Mouse (Mus musculus): ENCODE data around the gene B3gnt9. TPM values are rescaled to one million over a fixed set of nuclear protein-coding genes. Genes with fewer than 3 reads are reported as not detected.

The B3gnt9 gene
- polyA plus RNA-seq, 1 experiment from 2014 or later = 14.7 TPM

DNA sequence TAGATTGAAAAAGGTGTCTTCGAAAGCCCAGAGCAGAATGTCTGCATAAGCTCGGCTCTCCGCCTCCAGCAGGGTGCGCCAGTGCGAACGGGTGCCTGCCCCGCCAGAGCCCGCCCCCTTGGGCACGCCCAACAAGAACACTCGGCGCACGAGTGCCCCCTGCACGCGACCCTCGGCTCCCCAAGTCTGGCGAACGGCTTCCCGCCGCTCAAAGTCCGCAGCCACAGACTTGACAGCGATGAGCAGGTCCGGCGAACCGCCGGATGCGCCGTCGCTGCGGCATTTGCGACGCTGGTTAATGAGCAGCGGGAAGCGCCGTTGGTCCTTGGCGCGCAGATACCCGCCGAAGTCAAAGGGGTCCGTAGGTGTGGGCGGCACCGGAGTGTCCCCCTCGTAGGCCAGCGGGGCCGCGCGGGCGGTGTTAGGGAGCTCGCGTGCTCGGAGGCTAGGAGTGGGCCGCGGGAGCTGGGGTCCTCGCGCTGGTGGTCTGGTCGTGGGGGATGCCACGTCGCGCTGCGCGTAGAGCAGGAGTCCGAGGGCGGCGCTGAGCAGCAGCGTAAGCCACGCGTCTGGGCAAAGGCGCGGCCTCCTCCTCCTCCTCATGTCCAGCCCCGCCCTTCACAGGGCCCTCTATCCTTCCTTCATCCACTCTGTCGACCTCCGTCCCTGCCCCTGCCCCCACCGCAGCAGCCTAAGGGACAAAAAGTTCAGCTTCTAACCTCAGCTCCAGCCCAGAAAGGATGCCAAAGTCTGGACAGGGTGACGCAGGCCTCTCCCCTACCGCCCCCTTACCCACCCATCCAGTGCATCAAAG is 594 bp downstream of the B3gnt9 start:
- H3K4me3 ChIP-seq (ENCODE audit: low read depth, low read length) = peak overlapping the region; percentile 69
- peaks cover 15% of the 10 kb centered on the region for H3K36me3 ChIP-seq (ENCODE audit: control insufficient read depth, insufficient read depth, low read length)
- H3K9me3 ChIP-seq (ENCODE audit: control insufficient read depth, low read length) = no peaks in the 10 kb centered on the region
- DNase-seq (ENCODE audit: low spot score) (peak; percentile 92), ATAC-seq (ENCODE audit: low FRiP score, low TSS enrichment) (peak; percentile 75)
- WGBS = under 1% methylated on average over 63 of the region's 74 CpGs
- peak overlapping the region; percentile 93 for H3K4me2 ChIP-seq (replicated peaks; ENCODE audit: low read depth)
- H3K27me3 ChIP-seq (ENCODE audit: control insufficient read depth, insufficient read depth, low read length) = no peaks in the 10 kb centered on the region; the same call in 1 of the 2 replicates
- peak overlapping the region; percentile 74 for H3K9ac ChIP-seq (ENCODE audit: low read length)
- H3K27ac ChIP-seq (replicated peaks) = peak overlapping the region; percentile 88
- TF ChIP-seq EP300 (optimal IDR thresholded peaks at IDR 0.05) (no peak), CTCF (IDR thresholded peaks at IDR 0.05; ENCODE audit: low read depth) (peak; percentile 94)
- H3K4me1 ChIP-seq (replicated peaks; ENCODE audit: control insufficient read depth, insufficient read depth) = peaks cover 10% of the 10 kb centered on the region; the same call in 1 of the 2 replicates

DNA sequence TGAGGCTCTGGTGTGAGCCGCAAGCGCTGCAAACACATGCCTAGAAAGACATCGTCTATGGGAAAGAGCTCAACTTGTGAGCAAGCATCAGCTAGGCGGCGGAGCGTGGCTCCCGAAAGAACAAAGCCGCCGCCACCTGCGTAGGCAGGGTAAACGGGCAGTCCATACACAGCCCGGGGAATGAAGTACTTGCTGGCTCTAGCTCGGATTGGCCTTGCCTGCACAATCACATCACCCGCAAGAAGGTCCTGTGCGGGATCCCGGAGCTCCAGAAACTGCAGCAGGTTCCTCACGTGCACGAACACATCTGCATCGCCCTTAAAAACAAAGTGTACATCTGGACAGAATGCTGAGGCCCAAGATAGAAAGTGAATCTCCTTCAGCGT is 1.2 kb downstream of the B3gnt9 start:
- ATAC-seq (ENCODE audit: low FRiP score, low TSS enrichment) = no peak; the same call in 1 of the 2 replicates
- no peaks in the 10 kb centered on the region for H3K9me3 ChIP-seq (ENCODE audit: control insufficient read depth, low read length)
- H3K4me1 ChIP-seq (replicated peaks; ENCODE audit: control insufficient read depth, insufficient read depth) = peaks cover 5% of the 10 kb centered on the region; the same call in 1 of the 2 replicates
- H3K27me3 ChIP-seq (ENCODE audit: control insufficient read depth, insufficient read depth, low read length) = no peaks in the 10 kb centered on the region; the same call in 1 of the 2 replicates
- H3K4me2 ChIP-seq (replicated peaks; ENCODE audit: low read depth) = peak overlapping the region; percentile 93
- H3K27ac ChIP-seq (replicated peaks) = no peak overlapping the region; the same call in 1 of the 2 replicates
- 38% methylated on average over 20 of the region's 20 CpGs for WGBS
- no peak for TF ChIP-seq EP300 (optimal IDR thresholded peaks at IDR 0.05)
- TF ChIP-seq CTCF (IDR thresholded peaks at IDR 0.05; ENCODE audit: low read depth) = no peak
- H3K9ac ChIP-seq (ENCODE audit: low read length) = peak overlapping the region; percentile 74
- H3K4me3 ChIP-seq (ENCODE audit: low read depth, low read length) = peak overlapping the region; percentile 69; the same call in 1 of the 2 replicates
- peaks cover 15% of the 10 kb centered on the region for H3K36me3 ChIP-seq (ENCODE audit: control insufficient read depth, insufficient read depth, low read length)
- DNase-seq (ENCODE audit: low spot score) = peak; percentile 36

DNA sequence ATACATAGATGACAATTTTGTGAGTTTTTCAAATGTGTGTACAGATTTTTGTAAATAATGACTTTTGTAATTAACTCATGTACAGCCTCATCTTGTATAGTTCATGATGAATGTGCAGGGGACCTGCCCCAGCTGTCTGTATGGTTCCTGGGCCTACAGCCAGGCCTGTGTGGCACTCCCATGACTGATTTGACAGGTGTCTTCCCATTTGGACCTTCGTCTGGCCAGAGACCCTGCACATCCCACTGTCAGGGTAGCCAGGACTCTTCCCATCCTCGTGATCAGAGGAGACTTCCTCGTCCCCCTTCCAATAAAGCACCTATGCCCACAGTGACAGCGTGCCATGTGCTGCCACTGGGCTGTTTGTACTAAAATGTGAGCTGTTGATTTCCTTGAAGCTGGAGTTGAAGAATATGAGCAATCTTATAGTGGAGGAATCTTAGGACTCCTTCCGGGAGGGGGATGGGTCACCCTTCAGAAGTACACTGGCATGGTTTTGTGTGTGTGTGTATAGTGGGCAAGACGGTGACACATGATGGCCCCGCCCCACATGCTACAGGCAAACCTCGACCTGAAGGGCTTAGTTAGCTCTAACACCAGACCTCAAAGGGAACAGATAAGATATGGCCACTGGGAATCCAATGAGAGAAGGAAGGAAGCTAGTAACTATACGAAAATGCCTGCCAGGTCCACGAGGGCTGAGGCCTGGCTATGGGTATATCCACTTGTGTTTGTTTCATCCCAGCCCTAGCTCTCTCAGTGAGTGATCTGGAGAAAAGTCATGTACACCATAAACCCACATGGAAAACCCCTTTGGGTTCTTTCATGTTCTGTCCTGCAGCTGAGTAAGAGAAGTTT is 2.0 kb downstream of the B3gnt9 start:
- peak; percentile 75 for ATAC-seq (ENCODE audit: low FRiP score, low TSS enrichment)
- WGBS = 67% methylated on average over 10 of the region's 10 CpGs
- Histone ChIP-seq H3K4me3 (ENCODE audit: low read depth, low read length) (no peak overlapping the region), H3K9me3 (ENCODE audit: control insufficient read depth, low read length) (no peaks in the 10 kb centered on the region), H3K4me1 (replicated peaks; ENCODE audit: control insufficient read depth, insufficient read depth) (peaks cover 5% of the 10 kb centered on the region; the same call in 1 of the 2 replicates), H3K36me3 (ENCODE audit: control insufficient read depth, insufficient read depth, low read length) (peaks cover 22% of the 10 kb centered on the region), H3K27me3 (ENCODE audit: control insufficient read depth, insufficient read depth, low read length) (no peaks in the 10 kb centered on the region), H3K4me2 (replicated peaks; ENCODE audit: low read depth) (no peak overlapping the region), H3K9ac (ENCODE audit: low read length) (no peak overlapping the region), H3K27ac (replicated peaks) (no peak overlapping the region)
- TF ChIP-seq CTCF (IDR thresholded peaks at IDR 0.05; ENCODE audit: low read depth) = no peak
- no peak for TF ChIP-seq EP300 (optimal IDR thresholded peaks at IDR 0.05)
- DNase-seq (ENCODE audit: low spot score) = peak; percentile 72

DNA sequence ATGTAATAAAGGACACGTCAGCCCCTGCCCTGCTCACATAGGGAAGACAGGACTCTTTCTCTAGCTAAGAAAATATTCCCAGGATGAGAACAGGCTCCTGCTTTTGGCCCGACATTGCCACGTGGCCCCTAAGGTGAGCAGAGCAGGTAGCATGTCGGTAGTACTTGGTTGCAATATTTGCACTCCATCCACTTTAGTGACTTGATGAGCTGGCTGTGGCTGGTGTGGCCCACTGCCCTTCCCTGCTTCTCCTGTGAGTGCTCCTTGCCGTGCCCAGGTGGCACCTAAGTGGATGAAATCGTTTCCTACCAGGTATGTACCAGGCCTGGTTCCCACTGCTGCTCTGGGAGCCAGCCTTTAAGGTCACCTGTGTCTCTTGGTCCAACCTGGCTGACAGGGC is 3.0 kb downstream of the B3gnt9 start:
- Histone ChIP-seq H3K27ac (replicated peaks) (no peak overlapping the region), H3K4me3 (ENCODE audit: low read depth, low read length) (no peak overlapping the region), H3K36me3 (ENCODE audit: control insufficient read depth, insufficient read depth, low read length) (peaks cover 29% of the 10 kb centered on the region), H3K4me1 (replicated peaks; ENCODE audit: control insufficient read depth, insufficient read depth) (peaks cover 5% of the 10 kb centered on the region; the same call in 1 of the 2 replicates), H3K27me3 (ENCODE audit: control insufficient read depth, insufficient read depth, low read length) (no peaks in the 10 kb centered on the region), H3K4me2 (replicated peaks; ENCODE audit: low read depth) (no peak overlapping the region), H3K9me3 (ENCODE audit: control insufficient read depth, low read length) (no peaks in the 10 kb centered on the region), H3K9ac (ENCODE audit: low read length) (no peak overlapping the region)
- WGBS = 88% methylated on average over 6 of the region's 6 CpGs
- DNase-seq (ENCODE audit: low spot score) = no peak
- no peak for TF ChIP-seq CTCF (IDR thresholded peaks at IDR 0.05; ENCODE audit: low read depth)
- no peak for TF ChIP-seq EP300 (optimal IDR thresholded peaks at IDR 0.05)
- no peak for ATAC-seq (ENCODE audit: low FRiP score, low TSS enrichment)

DNA sequence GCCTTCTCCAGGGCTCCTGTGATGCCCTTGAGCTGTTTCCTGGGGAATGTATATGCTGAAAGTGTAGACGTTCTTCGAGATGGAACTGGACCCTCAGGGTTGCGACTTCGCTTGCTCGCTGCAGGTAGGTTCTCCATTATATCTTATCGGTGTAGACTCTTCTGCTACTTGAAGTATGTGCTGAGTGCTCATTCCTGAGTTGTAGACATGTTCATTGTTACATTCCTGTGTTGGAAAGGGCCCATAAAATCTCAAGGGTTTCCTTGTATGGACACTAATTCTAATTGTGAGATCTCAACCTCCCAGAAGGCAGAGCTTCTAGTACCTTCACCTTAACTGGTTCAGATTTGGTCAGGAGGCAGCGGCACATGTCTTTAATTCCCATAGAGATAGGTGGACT is 13.9 kb downstream of the B3gnt9 start:
- no peaks in the 10 kb centered on the region for H3K27me3 ChIP-seq (ENCODE audit: control insufficient read depth, insufficient read depth, low read length)
- no peak overlapping the region for H3K4me3 ChIP-seq (ENCODE audit: low read depth, low read length)
- peaks cover 5% of the 10 kb centered on the region for H3K36me3 ChIP-seq (ENCODE audit: control insufficient read depth, insufficient read depth, low read length)
- no peak overlapping the region for H3K4me2 ChIP-seq (replicated peaks; ENCODE audit: low read depth)
- H3K27ac ChIP-seq (replicated peaks) = no peak overlapping the region
- no peak for TF ChIP-seq EP300 (optimal IDR thresholded peaks at IDR 0.05)
- TF ChIP-seq CTCF (IDR thresholded peaks at IDR 0.05; ENCODE audit: low read depth) = no peak
- ATAC-seq (ENCODE audit: low FRiP score, low TSS enrichment) (no peak), DNase-seq (ENCODE audit: low spot score) (no peak)
- WGBS = 95% methylated on average over 7 of the region's 7 CpGs
- H3K9me3 ChIP-seq (ENCODE audit: control insufficient read depth, low read length) = no peaks in the 10 kb centered on the region
- H3K9ac ChIP-seq (ENCODE audit: low read length) = no peak overlapping the region
- H3K4me1 ChIP-seq (replicated peaks; ENCODE audit: control insufficient read depth, insufficient read depth) = no peaks in the 10 kb centered on the region

Data from stomach, postnatal 0 days (tissue).